ENCODE assay signal across 10 mouse cellular contexts in genomic region chr8:86578076-86578475, GRCm38 (mm10). TPM values are rescaled to one million over a fixed set of nuclear protein-coding genes. Genes with fewer than 3 reads are reported as not detected.
DNase-seq lines count a peak whose midpoint lies in the region; ATAC-seq and TF ChIP-seq lines count a peak whose summit lies in the region.
"Had no signal": no experiment of that assay in that cellular context is flagged by ENCODE, and none has a peak within 500 bp of the region (broad histone marks: within the 10 kb centered on the region; RNA-seq: fewer than 3 reads in every experiment).

No protein-coding gene starts in this region.

- H3K36me3 ChIP-seq in hindbrain, postnatal 0 days (ENCODE audit: insufficient read depth, low read length), result no peaks in the 10 kb centered on the region
- no peaks in the 10 kb centered on the region for H3K36me3 ChIP-seq in hindbrain, embryonic 11.5 days (ENCODE audit: control insufficient read depth, insufficient read depth, low read length)
- H3K36me3 ChIP-seq in intestine, embryonic 15.5 days, result no peaks in the 10 kb centered on the region
- H3K36me3 ChIP-seq: midbrain, embryonic 12.5 days had no signal

- peak; percentile 55 for ATAC-seq in hindbrain, postnatal 0 days
- no peak for ATAC-seq in hindbrain, embryonic 11.5 days (ENCODE audit: low FRiP score)
- ATAC-seq in intestine, embryonic 15.5 days, result no peak

- H3K27ac ChIP-seq in hindbrain, postnatal 0 days, result no peak overlapping the region
- no peak overlapping the region for H3K27ac ChIP-seq in hindbrain, embryonic 11.5 days (ENCODE audit: low read depth, low read length)
- H3K27ac ChIP-seq in intestine, embryonic 15.5 days, result no peak overlapping the region
- H3K27ac ChIP-seq: midbrain, embryonic 12.5 days had no signal

- no peak overlapping the region for H3K9ac ChIP-seq in hindbrain, postnatal 0 days (replicated peaks; ENCODE audit: low read length)
- no peak overlapping the region for H3K9ac ChIP-seq in hindbrain, embryonic 11.5 days (ENCODE audit: low read depth, low read length)
- no peak overlapping the region for H3K9ac ChIP-seq in intestine, embryonic 15.5 days
- H3K9ac ChIP-seq: midbrain, embryonic 12.5 days had no signal

- no peaks in the 10 kb centered on the region for H3K9me3 ChIP-seq in hindbrain, postnatal 0 days (ENCODE audit: low read length)
- no peaks in the 10 kb centered on the region for H3K9me3 ChIP-seq in hindbrain, embryonic 11.5 days (ENCODE audit: control insufficient read depth, low read length)
- H3K9me3 ChIP-seq in intestine, embryonic 15.5 days, result no peaks in the 10 kb centered on the region
- H3K9me3 ChIP-seq: midbrain, embryonic 12.5 days had no signal

- peak; percentile 82 for DNase-seq in hindbrain, postnatal 0 days (ENCODE audit: low spot score)
- no peak for DNase-seq in hindbrain, embryonic 11.5 days (ENCODE audit: low spot score)
- DNase-seq in brain, embryonic 18.5 days (ENCODE audit: low read depth, low spot score), result peak; percentile 62
- DNase-seq in frontal cortex, postnatal 36 days (ENCODE audit: low spot score in 2 of 2), result peak; percentile 61 to 79
- peak; percentile 59 to 65 for DNase-seq in kidney, postnatal 36 days
- DNase-seq in lung, postnatal 10 days, result peak; percentile 75
- DNase-seq in spleen, adult 12 weeks (ENCODE audit: low spot score), result no peak

- H3K4me3 ChIP-seq in hindbrain, postnatal 0 days (ENCODE audit: low read length), result no peak overlapping the region
- no peak overlapping the region for H3K4me3 ChIP-seq in hindbrain, embryonic 11.5 days (ENCODE audit: low read depth, low read length)
- H3K4me3 ChIP-seq in intestine, embryonic 15.5 days (replicated peaks), result no peak overlapping the region
- H3K4me3 ChIP-seq: midbrain, embryonic 12.5 days had no signal

- TF ChIP-seq CTCF in hindbrain, postnatal 0 days (IDR thresholded peaks at IDR 0.05; ENCODE audit: low read depth), result no peak

- no peaks in the 10 kb centered on the region for H3K27me3 ChIP-seq in hindbrain, postnatal 0 days (ENCODE audit: insufficient read depth, low read length)
- no peaks in the 10 kb centered on the region for H3K27me3 ChIP-seq in hindbrain, embryonic 11.5 days (ENCODE audit: control insufficient read depth, insufficient read depth, low read length)
- H3K27me3 ChIP-seq in intestine, embryonic 15.5 days (replicated peaks), result no peaks in the 10 kb centered on the region
- H3K27me3 ChIP-seq: midbrain, embryonic 12.5 days had no signal

- peak overlapping the region; percentile 27; the same call in 1 of the 2 replicates for H3K4me2 ChIP-seq in hindbrain, postnatal 0 days (ENCODE audit: low read depth, low read length)
- no peak overlapping the region for H3K4me2 ChIP-seq in hindbrain, embryonic 11.5 days (replicated peaks; ENCODE audit: low read depth, low read length)
- no peak overlapping the region for H3K4me2 ChIP-seq in intestine, embryonic 15.5 days (replicated peaks)
- H3K4me2 ChIP-seq: midbrain, embryonic 12.5 days had no signal

- 28% methylated on average over 9 of the region's 9 CpGs for WGBS in hindbrain, postnatal 0 days
- WGBS in hindbrain, embryonic 11.5 days, result 56% methylated on average over 9 of the region's 9 CpGs
- 40% methylated on average over 9 of the region's 9 CpGs for WGBS in intestine, embryonic 15.5 days

- H3K4me1 ChIP-seq in hindbrain, postnatal 0 days (ENCODE audit: insufficient read depth, low read length), result peaks cover 6% of the 10 kb centered on the region; the same call in 1 of the 2 replicates
- 0 out of 2 replicates have a peak, but pooled peaks cover 2% of the 10 kb centered on the region for H3K4me1 ChIP-seq in hindbrain, embryonic 11.5 days (replicated peaks; ENCODE audit: control insufficient read depth, insufficient read depth, low read length)
- H3K4me1 ChIP-seq in intestine, embryonic 15.5 days (replicated peaks), result peaks cover 4% of the 10 kb centered on the region; the same call in 1 of the 2 replicates
- H3K4me1 ChIP-seq: midbrain, embryonic 12.5 days had no signal

RNA-seq across cellular contexts. Expression of gene Abcc12, which starts 2.4 kb away (rescaled TPM):
- total RNA-seq in hindbrain, postnatal 0 days (2014; rRNA removed), result 0.25 and 0.26 TPM in 2 replicates
- 0.19 and 0.21 TPM in 2 replicates for polyA plus RNA-seq in hindbrain, postnatal 0 days (2015; fragmentation: Nextera tagmentation; extraction: Ambion mirVana)
- polyA plus RNA-seq in hindbrain, embryonic 11.5 days (2014; fragmentation: Nextera tagmentation; extraction: Ambion mirVana), result not detected in 2 replicates
- polyA plus RNA-seq in intestine, embryonic 15.5 days (2015; fragmentation: Nextera tagmentation; extraction: Ambion mirVana), result 0.16 and 0.20 TPM in 2 replicates
- total RNA-seq: MEL had no signal

RNA-seq across cellular contexts. Expression of gene Lonp2, which starts 45.8 kb away (rescaled TPM):
- 55.4 and 58.8 TPM in 2 replicates for total RNA-seq in hindbrain, postnatal 0 days (2014; rRNA removed)
- 65.2 and 68.3 TPM in 2 replicates for polyA plus RNA-seq in hindbrain, postnatal 0 days (2015; fragmentation: Nextera tagmentation; extraction: Ambion mirVana)
- polyA plus RNA-seq in hindbrain, embryonic 11.5 days (2014; fragmentation: Nextera tagmentation; extraction: Ambion mirVana), result 67.4 and 86.7 TPM in 2 replicates
- polyA plus RNA-seq in intestine, embryonic 15.5 days (2015; fragmentation: Nextera tagmentation; extraction: Ambion mirVana), result 60.9 and 63.0 TPM in 2 replicates

Comparison
In these comparisons a context has a peak if more than half of its experiments do, and no peak if none do; other contexts are left out.
1. DNase-seq: peak in hindbrain, postnatal 0 days (single experiment), brain, embryonic 18.5 days (single experiment), frontal cortex, postnatal 36 days (2 of 2), kidney, postnatal 36 days (2 of 2) and lung, postnatal 10 days (single experiment); none in hindbrain, embryonic 11.5 days (single experiment) and spleen, adult 12 weeks (single experiment).